ENCODE assay signal across 9 mouse cellular contexts in genomic region chr14:89347972-89348371, GRCm38 (mm10).
DNase-seq lines count a peak whose midpoint lies in the region; ATAC-seq and TF ChIP-seq lines count a peak whose summit lies in the region.
"Had no signal": no experiment of that assay in that cellular context is flagged by ENCODE, and none has a peak within 500 bp of the region (broad histone marks: within the 10 kb centered on the region; RNA-seq: fewer than 3 reads in every experiment).

No protein-coding gene starts in this region.

- DNase-seq in 416B (ENCODE audit: low read depth), result peak; percentile 67
- peak; percentile 40 for DNase-seq in Muller cell, postnatal 12 days (ENCODE audit: inconsistent ontology term)
- peak; percentile 25 for DNase-seq in forelimb bud, embryonic 11.5 days (ENCODE audit: low read depth, low spot score)
- DNase-seq in spleen, postnatal 4 days (ENCODE audit: low spot score in 2 of 2), result no peak
- no peak for DNase-seq in heart, adult 18-20 months
- no peak for DNase-seq in frontal cortex, postnatal 10 days (ENCODE audit: low spot score in 2 of 2)

- no peak for ATAC-seq in intestine, postnatal 0 days
- ATAC-seq in intestine, embryonic 15.5 days, result no peak

- WGBS in intestine, postnatal 0 days, result 43% methylated on average over 4 of the region's 4 CpGs
- WGBS in intestine, embryonic 15.5 days, result 53% methylated on average over 4 of the region's 4 CpGs

- no peaks in the 10 kb centered on the region for H3K9me3 ChIP-seq in intestine, postnatal 0 days (ENCODE audit: control insufficient read depth)
- no peaks in the 10 kb centered on the region for H3K9me3 ChIP-seq in intestine, embryonic 15.5 days

- TF ChIP-seq CTCF in intestine, postnatal 0 days (IDR thresholded peaks at IDR 0.05; ENCODE audit: low read depth), result peak; percentile 73

- H3K9ac ChIP-seq in intestine, postnatal 0 days (ENCODE audit: low read depth, low read length), result no peak overlapping the region
- H3K9ac ChIP-seq in intestine, embryonic 15.5 days, result no peak overlapping the region

- H3K27me3 ChIP-seq in intestine, postnatal 0 days (replicated peaks; ENCODE audit: control insufficient read depth, insufficient read depth, low read length), result no peaks in the 10 kb centered on the region
- no peaks in the 10 kb centered on the region for H3K27me3 ChIP-seq in intestine, embryonic 15.5 days (replicated peaks)

- H3K36me3 ChIP-seq in intestine, postnatal 0 days (ENCODE audit: control insufficient read depth, insufficient read depth), result no peaks in the 10 kb centered on the region
- H3K36me3 ChIP-seq in intestine, embryonic 15.5 days, result no peaks in the 10 kb centered on the region

- H3K4me2 ChIP-seq in intestine, postnatal 0 days (replicated peaks; ENCODE audit: low read depth), result no peak overlapping the region
- no peak overlapping the region for H3K4me2 ChIP-seq in intestine, embryonic 15.5 days (replicated peaks)

- H3K4me3 ChIP-seq in intestine, postnatal 0 days (ENCODE audit: low read depth, low read length), result no peak overlapping the region
- no peak overlapping the region for H3K4me3 ChIP-seq in intestine, embryonic 15.5 days (replicated peaks)

- no peaks in the 10 kb centered on the region for H3K4me1 ChIP-seq in intestine, postnatal 0 days (replicated peaks; ENCODE audit: control insufficient read depth, insufficient read depth, low read length)
- H3K4me1 ChIP-seq in intestine, embryonic 15.5 days (replicated peaks), result no peaks in the 10 kb centered on the region

- no peak overlapping the region for H3K27ac ChIP-seq in intestine, postnatal 0 days (ENCODE audit: low read depth, low read length)
- no peak overlapping the region for H3K27ac ChIP-seq in intestine, embryonic 15.5 days
- H3K27ac ChIP-seq: macrophage had no signal

Comparison
In these comparisons a context has a peak if more than half of its experiments do, and no peak if none do; other contexts are left out.
1. DNase-seq: peak in 416B (single experiment), Muller cell, postnatal 12 days (single experiment) and forelimb bud, embryonic 11.5 days (single experiment); none in spleen, postnatal 4 days (0 of 2), heart, adult 18-20 months (0 of 2) and frontal cortex, postnatal 10 days (0 of 2).